Mouse (Mus musculus): ENCODE results near the gene Josd1. TPM values are rescaled to one million over a fixed set of nuclear protein-coding genes. Genes with fewer than 3 reads are reported as not detected.
A peak's percentile ranks its signal among the peaks of the same experiment; 100 is the strongest.
"Not testable (repeated sequence)": the region's sequence is repeated elsewhere in the genome, so short reads cannot be mapped to it uniquely, and the experiment has no call there.

Josd1 gene
- polyA plus RNA-seq, 1 experiment: 14.2 TPM

- 56% methylated on average over 4 of the region's 4 CpGs for WGBS
- TF ChIP-seq POLR2A (IDR thresholded peaks at IDR 0.05; ENCODE audit: low read depth, low read length): no peak
- TF ChIP-seq CTCF (IDR thresholded peaks at IDR 0.05; ENCODE audit: extremely low read depth, insufficient read length, insufficient replicate concordance, low read depth, low read length): no peak
- H3K27ac ChIP-seq (ENCODE audit: insufficient read depth, low read depth, low read length): peak overlapping the region; percentile 32; the same call in 1 of the 2 replicates
- H3K4me1 ChIP-seq (ENCODE audit: control insufficient read depth, insufficient read depth, insufficient read length, low read length): peaks cover 28% of the 10 kb centered on the region; the same call in 1 of the 2 replicates
- H3K27me3 ChIP-seq (ENCODE audit: control insufficient read depth, insufficient read depth, low read length): no peaks in the 10 kb centered on the region
- 0 out of 2 replicates have a peak, but pooled peaks cover 2% of the 10 kb centered on the region for H3K36me3 ChIP-seq (ENCODE audit: control insufficient read depth, insufficient read depth, low read length)
- H3K4me3 ChIP-seq (ENCODE audit: low read depth, low read length): no peak overlapping the region
These were observed 5.7 kb downstream of the Josd1 start for GRCm38 (mm10) chr15:79681973-79682372.

- TF ChIP-seq POLR2A (IDR thresholded peaks at IDR 0.05; ENCODE audit: low read depth, low read length): no peak
- no peak for TF ChIP-seq CTCF (IDR thresholded peaks at IDR 0.05; ENCODE audit: extremely low read depth, insufficient read length, insufficient replicate concordance, low read depth, low read length)
- Histone ChIP-seq H3K4me3 (ENCODE audit: low read depth, low read length) (no peak overlapping the region), H3K36me3 (ENCODE audit: control insufficient read depth, insufficient read depth, low read length) (peaks cover 28% of the 10 kb centered on the region), H3K4me1 (ENCODE audit: control insufficient read depth, insufficient read depth, insufficient read length, low read length) (peaks cover 6% of the 10 kb centered on the region; the same call in 1 of the 2 replicates), H3K27ac (ENCODE audit: insufficient read depth, low read depth, low read length) (no peak overlapping the region), H3K27me3 (ENCODE audit: control insufficient read depth, insufficient read depth, low read length) (no peaks in the 10 kb centered on the region)
- 58% methylated on average over 2 of the region's 2 CpGs for WGBS
These were observed 9.8 kb downstream of the Josd1 start for GRCm38 (mm10) chr15:79677936-79678335.

DNA sequence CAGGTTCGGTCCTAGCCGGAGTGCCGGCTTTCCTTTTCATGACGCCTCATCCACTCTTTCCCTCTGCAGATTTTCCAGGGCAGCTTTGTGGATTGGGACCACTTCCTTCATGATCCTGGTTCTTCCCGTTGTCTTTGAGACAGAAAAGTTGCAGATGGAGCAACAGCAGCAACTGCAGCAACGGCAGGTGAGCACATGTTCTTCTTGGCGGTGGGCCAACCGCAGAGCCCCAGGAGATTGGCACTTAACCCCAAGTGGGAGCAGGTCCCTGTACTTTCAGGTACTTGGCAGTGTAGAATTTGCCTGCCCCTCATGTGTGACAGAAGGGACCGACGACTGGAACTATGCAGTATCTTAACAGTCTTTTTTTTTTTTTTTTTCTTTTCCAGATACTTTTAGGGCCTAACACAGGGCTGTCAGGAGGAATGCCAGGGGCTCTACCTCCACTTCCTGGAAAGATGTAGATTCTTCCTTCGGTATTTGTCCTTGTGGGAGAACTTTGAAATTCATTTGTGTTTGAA is 15.8 kb downstream of the Josd1 start:
- not testable (repeated sequence) for H3K4me1 ChIP-seq (ENCODE audit: control insufficient read depth, insufficient read depth, insufficient read length, low read length); H3K27ac ChIP-seq (ENCODE audit: insufficient read depth, low read depth, low read length); H3K27me3 ChIP-seq (ENCODE audit: control insufficient read depth, insufficient read depth, low read length)
- H3K36me3 ChIP-seq (ENCODE audit: control insufficient read depth, insufficient read depth, low read length): peaks cover 32% of the 10 kb centered on the region
- WGBS: 37% methylated on average over 11 of the region's 11 CpGs
- peak overlapping the region; percentile 100 for H3K4me3 ChIP-seq (ENCODE audit: low read depth, low read length)

DNA sequence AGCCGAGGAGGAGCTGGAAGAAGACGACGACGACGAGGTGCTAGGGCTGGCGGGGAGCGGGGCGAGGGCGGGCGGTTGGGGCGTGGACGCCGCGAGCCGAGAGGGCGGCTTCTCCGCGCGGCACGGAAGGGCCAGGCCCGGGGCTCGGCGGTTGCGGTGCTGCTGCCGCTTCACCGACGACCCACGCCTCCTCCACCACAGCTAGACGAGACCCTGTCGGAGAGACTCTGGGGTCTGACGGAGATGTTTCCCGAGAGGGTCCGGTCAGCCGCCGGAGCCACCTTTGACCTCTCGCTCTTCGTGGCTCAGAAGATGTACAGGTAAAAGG is 16.8 kb downstream of the Josd1 start:
- Histone ChIP-seq H3K36me3 (ENCODE audit: control insufficient read depth, insufficient read depth, low read length) (peaks cover 29% of the 10 kb centered on the region), H3K4me1 (ENCODE audit: control insufficient read depth, insufficient read depth, insufficient read length, low read length) (peaks cover 5% of the 10 kb centered on the region; the same call in 1 of the 2 replicates), H3K27ac (ENCODE audit: insufficient read depth, low read depth, low read length) (no peak overlapping the region), H3K4me3 (ENCODE audit: low read depth, low read length) (peak overlapping the region; percentile 100), H3K27me3 (ENCODE audit: control insufficient read depth, insufficient read depth, low read length) (no peaks in the 10 kb centered on the region)
- TF ChIP-seq CTCF (IDR thresholded peaks at IDR 0.05; ENCODE audit: extremely low read depth, insufficient read length, insufficient replicate concordance, low read depth, low read length): no peak
- no peak for TF ChIP-seq POLR2A (IDR thresholded peaks at IDR 0.05; ENCODE audit: low read depth, low read length)
- under 1% methylated on average over 37 of the region's 37 CpGs for WGBS

- 13% methylated on average over 33 of the region's 33 CpGs for WGBS
- Histone ChIP-seq H3K4me3 (ENCODE audit: low read depth, low read length) (peak within 1 kb of the TSS; percentile 100), H3K27me3 (ENCODE audit: control insufficient read depth, insufficient read depth, low read length) (no peaks in the 10 kb centered on the region), H3K27ac (ENCODE audit: insufficient read depth, low read depth, low read length) (no peak within 1 kb of the TSS), H3K36me3 (ENCODE audit: control insufficient read depth, insufficient read depth, low read length) (peaks cover 26% of the 10 kb centered on the region), H3K4me1 (ENCODE audit: control insufficient read depth, insufficient read depth, insufficient read length, low read length) (peaks cover 5% of the 10 kb centered on the region; the same call in 1 of the 2 replicates)
- TF ChIP-seq CTCF (IDR thresholded peaks at IDR 0.05; ENCODE audit: extremely low read depth, insufficient read length, insufficient replicate concordance, low read depth, low read length): peak; percentile 70
- peak; percentile 56; the same call in 1 of the 2 replicates for TF ChIP-seq POLR2A (IDR thresholded peaks at IDR 0.05; ENCODE audit: low read depth, low read length)
These were observed 17.3 kb downstream of the Josd1 start, which contains the start of gene Tomm22 for GRCm38 (mm10) chr15:79670249-79670971. TSS of gene Tomm22 (plus strand) at chr15:79670861.

DNA sequence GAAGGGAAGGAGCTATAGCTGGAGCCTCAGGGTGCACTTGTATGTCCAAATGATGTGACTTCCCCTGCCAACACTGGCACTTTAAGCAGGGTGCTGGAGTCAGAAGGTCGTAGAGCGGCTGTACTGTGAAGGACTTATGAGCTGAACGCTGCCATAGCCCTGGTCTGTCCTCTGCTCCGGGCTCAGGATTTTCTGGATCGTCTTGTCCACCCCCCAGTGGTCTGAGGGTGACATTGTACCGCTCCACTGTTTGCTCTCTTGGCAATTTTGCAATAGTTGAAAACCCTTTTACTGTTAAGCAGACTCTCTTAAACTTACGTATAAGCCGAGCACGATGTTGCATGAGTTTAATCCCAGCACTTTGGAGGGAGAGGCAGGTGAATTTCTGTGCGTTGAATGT is 18.5 kb downstream of the Josd1 start:
- peaks cover 5% of the 10 kb centered on the region; the same call in 1 of the 2 replicates for H3K4me1 ChIP-seq (ENCODE audit: control insufficient read depth, insufficient read depth, insufficient read length, low read length)
- no peak overlapping the region for H3K4me3 ChIP-seq (ENCODE audit: low read depth, low read length)
- 73% methylated on average over 10 of the region's 10 CpGs for WGBS
- TF ChIP-seq CTCF (IDR thresholded peaks at IDR 0.05; ENCODE audit: extremely low read depth, insufficient read length, insufficient replicate concordance, low read depth, low read length) (no peak), POLR2A (IDR thresholded peaks at IDR 0.05; ENCODE audit: low read depth, low read length) (no peak)
- H3K27me3 ChIP-seq (ENCODE audit: control insufficient read depth, insufficient read depth, low read length): no peaks in the 10 kb centered on the region
- H3K36me3 ChIP-seq (ENCODE audit: control insufficient read depth, insufficient read depth, low read length): peaks cover 14% of the 10 kb centered on the region
- H3K27ac ChIP-seq (ENCODE audit: insufficient read depth, low read depth, low read length): no peak overlapping the region

- no peak for TF ChIP-seq CTCF (IDR thresholded peaks at IDR 0.05; ENCODE audit: extremely low read depth, insufficient read length, insufficient replicate concordance, low read depth, low read length)
- TF ChIP-seq POLR2A (IDR thresholded peaks at IDR 0.05; ENCODE audit: low read depth, low read length): no peak
- Histone ChIP-seq H3K36me3 (ENCODE audit: control insufficient read depth, insufficient read depth, low read length) (0 out of 2 replicates have a peak, but pooled peaks cover 5% of the 10 kb centered on the region), H3K27ac (ENCODE audit: insufficient read depth, low read depth, low read length) (no peak overlapping the region), H3K27me3 (ENCODE audit: control insufficient read depth, insufficient read depth, low read length) (no peaks in the 10 kb centered on the region), H3K4me3 (ENCODE audit: low read depth, low read length) (no peak overlapping the region), H3K4me1 (ENCODE audit: control insufficient read depth, insufficient read depth, insufficient read length, low read length) (no peaks in the 10 kb centered on the region; the same call in 1 of the 2 replicates)
- 93% methylated on average over 8 of the region's 8 CpGs for WGBS
These were observed 23.1 kb downstream of the Josd1 start for GRCm38 (mm10) chr15:79664666-79665065.

All from small intestine, adult 2 months (tissue).